Mouse (Mus musculus): ENCODE results near the gene Nkiras2.

GRCm38 (mm10) chr11:100617480-100617879 lies 1.6 kb upstream of the Nkiras2 start:
- TF ChIP-seq PAX5 (IDR thresholded peaks at IDR 0.05; ENCODE audit: low read length) (no peak), KAT2A (IDR thresholded peaks at IDR 0.05; ENCODE audit: insufficient replicate concordance, low read length) (no peak), POLR2AphosphoS2 (IDR thresholded peaks at IDR 0.05; ENCODE audit: low read depth, low read length) (no peak), POLR2A (IDR thresholded peaks at IDR 0.05; ENCODE audit: low read depth, low read length) (no peak), ZNF384 (IDR thresholded peaks at IDR 0.05; ENCODE audit: low read depth, low read length) (no peak), CTCF (conservative IDR thresholded peaks at IDR 0.05 in 1 of 2, IDR thresholded peaks at IDR 0.05 in 1 of 2; ENCODE audit: low read depth in 2 of 2, low read length in 2 of 2) (no peak), JUND (conservative IDR thresholded peaks at IDR 0.05; ENCODE audit: low read depth, low read length) (no peak), ZMIZ1 (IDR thresholded peaks at IDR 0.05; ENCODE audit: low read depth, low read length) (no peak)
